Mouse (Mus musculus): ENCODE data around the gene Kcnip1. TPM values are rescaled to one million over a fixed set of nuclear protein-coding genes. Genes with fewer than 3 reads are reported as not detected.

Kcnip1 gene
- total RNA-seq, 2 experiments from 2014 or later = 28.1 TPM

DNA sequence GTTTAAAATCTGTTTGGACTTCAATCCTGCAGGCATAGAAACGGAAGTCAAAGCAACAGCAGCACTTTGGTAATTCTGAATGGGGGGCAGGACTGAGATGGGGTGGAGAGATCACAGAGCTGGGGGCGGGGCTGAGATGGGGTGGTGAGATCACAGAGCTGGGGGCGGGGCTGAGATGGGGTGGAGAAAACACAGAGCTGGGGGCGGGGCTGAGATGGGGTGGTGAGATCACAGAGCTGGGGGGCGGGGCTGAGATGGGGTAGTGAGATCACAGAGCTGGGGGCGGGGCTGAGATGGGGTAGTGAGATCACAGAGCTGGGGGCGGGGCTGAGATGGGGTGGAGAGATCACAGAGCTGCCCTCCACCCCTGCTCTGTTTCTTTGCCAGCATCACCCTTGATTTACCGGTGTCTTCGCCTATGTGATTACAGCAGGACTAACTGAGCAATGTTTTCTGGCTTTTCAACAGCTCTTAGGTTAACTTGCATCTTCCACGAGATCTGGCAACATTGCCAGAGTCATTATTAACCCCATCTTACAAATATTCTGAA, 61.0 kb downstream of the Kcnip1 start:
- Histone ChIP-seq H3K4me3 (no peak overlapping the region), H3K27ac (no peak overlapping the region)
- intact Hi-C loops (cut with DNase I) = no loop called here
- no peak for TF ChIP-seq CTCF (IDR thresholded peaks at IDR 0.05)
- DNase-seq (ENCODE audit: extremely low spot score in 1 of 2, low spot score in 2 of 2) = no peak

DNA sequence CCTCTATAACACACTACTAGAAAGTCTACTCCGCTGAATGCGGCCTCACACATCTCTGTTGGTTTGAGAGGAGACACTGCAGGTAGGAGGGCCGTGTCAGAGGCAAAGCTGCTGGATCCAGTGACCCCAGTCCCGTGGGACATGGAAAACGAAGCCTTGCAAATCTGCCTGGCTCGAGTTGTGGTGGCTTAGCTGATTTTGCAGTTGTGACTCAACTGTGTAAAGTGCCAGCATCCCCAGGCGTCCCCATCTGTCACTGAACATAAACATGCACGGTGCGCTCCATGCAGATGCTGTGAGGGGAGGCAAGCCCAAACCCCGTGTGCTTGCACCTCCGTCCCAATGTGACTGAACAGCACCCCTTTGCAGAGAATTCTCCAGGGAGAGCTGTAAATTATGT, 63.5 kb downstream of the Kcnip1 start:
- H3K4me3 ChIP-seq = no peak overlapping the region
- peak in 1 of 2 experiments; percentile 26 for DNase-seq (ENCODE audit: extremely low spot score in 1 of 2, low spot score in 2 of 2)
- intact Hi-C loops (cut with DNase I) = loop anchor here (5.0 to 10.0 kb wide), 2 partner anchors 78 to 285 kb away; no protein-coding TSS in a partner anchor
- no peak overlapping the region for H3K27ac ChIP-seq
- no peak for TF ChIP-seq CTCF (IDR thresholded peaks at IDR 0.05)

DNA sequence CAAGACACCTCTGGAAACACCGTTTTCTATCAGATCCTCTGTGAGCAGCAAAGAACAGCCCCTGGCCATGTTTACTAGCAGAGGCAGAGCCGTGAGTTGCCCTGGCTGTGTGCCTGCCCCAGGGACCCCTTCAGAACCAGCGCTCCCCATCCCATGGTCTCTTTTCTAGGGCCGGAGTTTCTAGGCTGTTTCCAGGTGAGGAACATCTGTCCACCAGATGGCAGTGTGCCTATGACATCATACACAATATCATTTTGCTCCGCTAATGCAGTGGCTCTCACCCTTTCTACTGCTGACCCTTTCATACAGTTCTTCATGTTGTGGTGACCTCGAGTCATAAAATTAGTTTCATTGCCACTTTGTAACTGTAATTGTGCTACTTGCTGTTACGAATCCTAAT, 64.3 kb downstream of the Kcnip1 start:
- H3K27ac ChIP-seq = no peak overlapping the region
- no peak for DNase-seq (ENCODE audit: extremely low spot score in 1 of 2, low spot score in 2 of 2)
- intact Hi-C loops (cut with DNase I) = loop anchor here (5.0 to 10.0 kb wide), 2 partner anchors 79 to 286 kb away; no protein-coding TSS in a partner anchor
- H3K4me3 ChIP-seq = no peak overlapping the region
- peak; percentile 55 for TF ChIP-seq CTCF (IDR thresholded peaks at IDR 0.05)

DNA sequence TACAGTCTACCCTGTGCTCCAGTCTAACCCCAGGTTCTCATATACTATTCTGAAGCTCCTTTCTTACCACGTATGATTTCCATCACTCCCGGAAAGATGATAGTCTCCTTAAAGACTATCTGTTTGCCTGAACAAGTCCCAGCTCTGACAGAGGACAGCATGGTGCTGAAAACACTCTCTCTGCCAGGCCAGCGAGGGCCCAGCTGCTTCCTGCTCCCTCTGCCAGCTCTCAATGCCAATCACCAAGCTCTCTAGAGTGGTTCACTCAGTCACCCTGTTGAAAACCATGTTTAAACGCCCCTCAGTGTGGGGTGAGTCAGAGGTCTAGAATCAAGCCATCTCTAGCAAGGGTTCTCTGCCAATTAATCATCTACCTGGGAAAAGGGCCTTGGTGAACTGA, 65.1 kb downstream of the Kcnip1 start:
- intact Hi-C loops (cut with DNase I) = loop anchor here (5.0 to 10.0 kb wide), 2 partner anchors 79 to 287 kb away; no protein-coding TSS in a partner anchor

GRCm38 (mm10) chr11:33927321-33927720, 65.6 kb downstream of the Kcnip1 start:
- intact Hi-C loops (cut with DNase I) = loop anchor here (5.0 to 10.0 kb wide), 2 partner anchors 80 to 287 kb away; no protein-coding TSS in a partner anchor
- TF ChIP-seq CTCF (IDR thresholded peaks at IDR 0.05) = no peak
- no peak for DNase-seq (ENCODE audit: extremely low spot score in 1 of 2, low spot score in 2 of 2)
- Histone ChIP-seq H3K27ac (no peak overlapping the region), H3K4me3 (no peak overlapping the region)

More for the DNA sequence above, 65.1 kb downstream of the Kcnip1 start:
- TF ChIP-seq CTCF (IDR thresholded peaks at IDR 0.05) = no peak
- Histone ChIP-seq H3K27ac (no peak overlapping the region), H3K4me3 (no peak overlapping the region)
- no peak for DNase-seq (ENCODE audit: extremely low spot score in 1 of 2, low spot score in 2 of 2)

DNA sequence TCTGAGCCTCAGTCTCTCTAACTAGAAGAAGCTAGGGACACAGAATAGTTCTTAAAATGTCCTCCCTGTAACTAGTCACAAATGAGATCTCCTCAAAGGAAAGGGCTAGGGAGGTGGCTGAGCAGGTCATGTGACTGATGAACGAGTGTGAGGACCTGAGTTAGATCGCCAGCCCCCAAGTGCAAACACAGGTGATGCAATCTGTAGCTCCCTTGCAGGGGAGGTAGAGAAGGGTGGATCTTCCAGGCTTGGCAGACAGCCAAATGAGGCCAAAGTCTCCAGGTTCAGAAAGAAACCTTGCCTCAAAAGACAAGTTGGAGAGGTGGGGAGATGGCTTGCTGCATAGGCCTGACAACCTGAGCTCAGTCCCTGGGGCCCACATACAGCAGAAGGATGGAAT, 66.4 kb downstream of the Kcnip1 start:
- DNase-seq (ENCODE audit: extremely low spot score in 1 of 2, low spot score in 2 of 2) = no peak
- Histone ChIP-seq H3K27ac (no peak overlapping the region), H3K4me3 (no peak overlapping the region)
- TF ChIP-seq CTCF (IDR thresholded peaks at IDR 0.05) = no peak
- intact Hi-C loops (cut with DNase I) = loop anchor here (5.0 to 10.0 kb wide), 2 partner anchors 81 to 288 kb away; no protein-coding TSS in a partner anchor

GRCm38 (mm10) chr11:33925778-33926177, 67.2 kb downstream of the Kcnip1 start:
- intact Hi-C loops (cut with DNase I) = loop anchor here (5.0 to 10.0 kb wide), 2 partner anchors 82 to 289 kb away; no protein-coding TSS in a partner anchor
- DNase-seq (ENCODE audit: extremely low spot score in 1 of 2, low spot score in 2 of 2) = no peak
- no peak for TF ChIP-seq CTCF (IDR thresholded peaks at IDR 0.05)
- no peak overlapping the region for H3K27ac ChIP-seq
- no peak overlapping the region for H3K4me3 ChIP-seq

DNA sequence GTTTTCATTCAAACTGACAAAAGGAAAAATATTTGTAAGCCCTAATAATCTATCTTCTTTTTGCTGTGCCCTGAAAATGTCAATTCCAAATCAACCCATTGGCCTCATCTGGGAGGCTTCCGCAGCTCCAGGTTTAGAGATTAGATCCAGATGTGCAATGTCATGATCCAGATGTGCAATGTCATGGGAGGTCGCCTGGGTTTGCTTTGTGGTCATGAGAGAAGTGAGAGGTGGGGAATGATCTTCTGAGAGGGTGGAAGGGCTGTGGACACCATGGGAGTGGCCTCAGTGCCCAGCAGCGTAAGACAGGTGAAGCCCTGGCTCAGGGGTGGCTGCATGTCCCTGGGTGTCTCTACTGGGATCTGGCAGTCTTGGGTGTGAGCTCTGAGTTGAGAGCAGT, 69.9 kb downstream of the Kcnip1 start:
- no peak for TF ChIP-seq CTCF (IDR thresholded peaks at IDR 0.05)
- intact Hi-C loops (cut with DNase I) = loop anchor here (10.0 kb wide), 1 partner anchor 292 kb away; no protein-coding TSS in a partner anchor
- H3K4me3 ChIP-seq = no peak overlapping the region
- H3K27ac ChIP-seq = no peak overlapping the region
- no peak for DNase-seq (ENCODE audit: extremely low spot score in 1 of 2, low spot score in 2 of 2)

- no peak for TF ChIP-seq CTCF (IDR thresholded peaks at IDR 0.05)
- intact Hi-C loops (cut with DNase I) = loop anchor here (10.0 kb wide), 1 partner anchor 293 kb away; no protein-coding TSS in a partner anchor
- no peak overlapping the region for H3K27ac ChIP-seq
- no peak for DNase-seq (ENCODE audit: extremely low spot score in 1 of 2, low spot score in 2 of 2)
- no peak overlapping the region for H3K4me3 ChIP-seq
Measured at GRCm38 (mm10) chr11:33921451-33921850, 71.5 kb downstream of the Kcnip1 start.

DNA sequence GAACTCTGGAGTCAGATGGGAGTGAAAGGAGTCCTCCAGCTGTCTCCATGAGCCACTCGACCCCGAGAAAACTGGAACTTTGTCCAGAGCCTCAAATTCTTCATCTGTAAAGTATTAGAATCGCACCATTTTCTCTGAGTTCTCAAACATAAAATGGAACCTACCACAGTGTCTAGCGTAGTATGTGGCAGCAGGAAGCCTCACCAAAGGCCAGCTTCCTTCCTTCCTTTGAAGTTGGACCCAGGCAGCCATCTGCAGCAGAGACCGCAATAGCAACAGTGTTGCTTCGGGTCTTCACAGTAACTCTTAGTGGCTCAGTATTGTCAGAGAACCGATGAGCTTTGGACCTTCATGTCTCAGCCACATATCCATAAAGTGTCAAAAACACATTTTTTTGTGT, 73.1 kb downstream of the Kcnip1 start:
- no peak overlapping the region for H3K27ac ChIP-seq
- intact Hi-C loops (cut with DNase I) = loop anchor here (10.0 kb wide), 3 partner anchors 295 to 745 kb away; partner anchors contain the start of gene Gabrp
- no peak for TF ChIP-seq CTCF (IDR thresholded peaks at IDR 0.05)
- no peak overlapping the region for H3K4me3 ChIP-seq
- no peak for DNase-seq (ENCODE audit: extremely low spot score in 1 of 2, low spot score in 2 of 2)

GRCm38 (mm10) chr11:33918424-33918823, 74.5 kb downstream of the Kcnip1 start:
- H3K27ac ChIP-seq = no peak overlapping the region
- intact Hi-C loops (cut with DNase I) = loop anchor here (10.0 kb wide), 2 partner anchors 344 to 744 kb away; partner anchors contain the start of gene Gabrp
- no peak for TF ChIP-seq CTCF (IDR thresholded peaks at IDR 0.05)

GRCm38 (mm10) chr11:33917574-33917973, 75.4 kb downstream of the Kcnip1 start:
- intact Hi-C loops (cut with DNase I) = loop anchor here (1.0 to 10.0 kb wide), 4 partner anchors 184 to 743 kb away; partner anchors contain the start of gene Gabrp
- DNase-seq (ENCODE audit: extremely low spot score in 1 of 2, low spot score in 2 of 2) = peak; percentile 71 to 79
- Histone ChIP-seq H3K4me3 (no peak overlapping the region), H3K27ac (no peak overlapping the region)
- no peak; the same call in none of the 2 replicates for TF ChIP-seq CTCF (IDR thresholded peaks at IDR 0.05)

More at GRCm38 (mm10) chr11:33918424-33918823, 74.5 kb downstream of the Kcnip1 start:
- no peak overlapping the region for H3K4me3 ChIP-seq
- DNase-seq (ENCODE audit: extremely low spot score in 1 of 2, low spot score in 2 of 2) = no peak

Measured in left cerebral cortex, adult 2 months (tissue).